Mouse (Mus musculus) brain, embryonic 14.5 days (tissue): Measurements from ENCODE around the gene Rtn4rl1.
A peak's percentile ranks its signal among the peaks of the same experiment; 100 is the strongest.

ENCODE experiments used
- CTCF ChIP-seq: fragments of 200-500 bp; IDR thresholded peaks from 2 replicates; pipeline ENCODE4 v1.5.1; 2012; ENCODE audit warnings: inconsistent platforms, mild to moderate bottlenecking, moderate library complexity, borderline replicate concordance; ENCODE audit not compliant: insufficient read depth, insufficient read length; ENCODE audit errors: extremely low read depth
- POLR2A ChIP-seq: fragments of 200-500 bp; IDR thresholded peaks from 2 replicates; pipeline ENCODE4 v1.6.1; 2012; ENCODE audit warnings: mild to moderate bottlenecking, inconsistent platforms, borderline replicate concordance; ENCODE audit not compliant: poor library complexity, insufficient read depth, insufficient read length, severe bottlenecking; ENCODE audit errors: extremely low read depth

DNA sequence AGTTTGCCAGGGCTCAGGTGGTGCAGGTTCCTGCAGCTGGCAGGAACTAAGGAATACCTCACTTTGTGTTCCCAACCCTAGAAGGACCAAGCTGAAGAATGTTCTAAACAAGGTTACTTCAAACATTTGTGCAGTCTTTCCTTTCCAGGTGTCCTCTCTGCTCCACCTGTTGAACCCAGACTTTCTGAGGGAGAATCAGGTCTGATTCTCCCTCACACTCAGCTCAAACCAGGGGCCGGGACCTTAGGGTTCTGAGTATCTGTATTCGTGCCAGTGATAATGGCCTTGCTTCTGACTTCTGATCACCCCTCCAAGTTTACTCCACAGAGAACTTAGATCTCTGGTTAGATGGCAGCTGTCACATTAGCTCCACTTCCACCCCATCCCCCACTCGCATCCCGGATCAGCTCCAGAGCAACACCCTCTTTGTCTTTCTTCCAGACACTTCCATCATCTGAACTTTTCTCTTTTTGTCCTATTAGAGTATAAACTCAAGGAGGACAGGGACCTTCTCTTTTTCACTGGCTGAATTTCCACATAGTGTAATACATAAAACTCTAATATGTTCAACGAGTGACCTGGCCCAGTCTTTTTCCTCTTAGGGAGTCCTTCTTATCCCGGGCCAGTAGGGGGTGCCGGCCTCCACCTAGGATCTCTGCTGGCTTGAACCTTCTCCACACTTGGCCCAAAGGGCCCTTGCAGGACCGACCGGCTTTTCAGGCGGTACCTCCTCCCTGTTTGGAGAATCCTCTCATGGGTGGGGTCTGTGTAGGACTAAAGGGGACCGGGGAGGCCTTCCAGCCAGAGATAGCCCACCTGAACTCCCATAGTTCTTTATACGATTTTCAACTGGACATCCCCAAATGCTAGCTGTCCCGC is 1.0 kb upstream of the Rtn4rl1 start:
- TF ChIP-seq CTCF (peak; percentile 80), POLR2A (no peak)
